Mouse (Mus musculus) lung, postnatal 0 days (tissue): Measurements from ENCODE around the gene Mien1. TPM values are rescaled to one million over a fixed set of nuclear protein-coding genes. Genes with fewer than 3 reads are reported as not detected.

Experiments
- ATAC-seq: fragments of 200-750 bp; cut with Nextera tagmentation; 2 replicates; pipeline ENCODE4 v1.8.0; 2017; ENCODE audit warnings: moderate library complexity
- DNase-seq: peaks from one replicate; pipeline ENCODE4 v3.0.0-alpha.2; 2016; ENCODE audit warnings: low spot score
- H3K27ac ChIP-seq: fragments of 300-500 bp; sonication (generic); 2 replicates; pipeline ENCODE4 v1.5.1; 2014; ENCODE audit warnings: antibody characterized with exemption, mild to moderate bottlenecking, low read length, mixed read lengths
- H3K27me3 ChIP-seq: fragments of 300-500 bp; sonication (generic); replicated peaks from 2 replicates; pipeline ENCODE4 v1.6.1; 2014; ENCODE audit warnings: low read length, mixed read lengths; ENCODE audit not compliant: insufficient read depth
- H3K36me3 ChIP-seq: fragments of 300-500 bp; sonication (generic); 2 replicates; pipeline ENCODE4 v1.6.1; 2014; ENCODE audit warnings: low read length, mixed read lengths; ENCODE audit not compliant: insufficient read depth
- H3K4me1 ChIP-seq: fragments of 300-500 bp; sonication (generic); 2 replicates; pipeline ENCODE4 v1.6.1; 2014; ENCODE audit warnings: antibody characterized with exemption, low read depth, low read length, mixed read lengths; ENCODE audit not compliant: insufficient read depth
- H3K4me2 ChIP-seq: fragments of 300-500 bp; sonication (generic); replicated peaks from 2 replicates; pipeline ENCODE4 v1.6.1; 2014; ENCODE audit warnings: low read depth, mild to moderate bottlenecking, low read length, moderate library complexity, mixed read lengths
- H3K4me3 ChIP-seq: fragments of 300-500 bp; sonication (generic); 2 replicates; pipeline ENCODE4 v1.5.1; 2014; ENCODE audit warnings: low read depth, low read length
- H3K9ac ChIP-seq: fragments of 300-500 bp; sonication (generic); replicated peaks from 2 replicates; pipeline ENCODE4 v1.6.1; 2014; ENCODE audit warnings: low read depth, mild to moderate bottlenecking
- H3K9me3 ChIP-seq: fragments of 300-500 bp; sonication (generic); 2 replicates; pipeline ENCODE4 v1.6.1; 2016; ENCODE audit warnings: low read length, mixed read lengths
- CTCF ChIP-seq: IDR thresholded peaks from 2 replicates; pipeline ENCODE4 v1.5.1; 2016; ENCODE audit warnings: antibody characterized with exemption, mild to moderate bottlenecking
- EP300 ChIP-seq: IDR thresholded peaks from 2 replicates; pipeline ENCODE4 v1.6.1; 2016; ENCODE audit warnings: antibody characterized with exemption, mild to moderate bottlenecking, control low read depth
- WGBS: fragments of 180-500 bp; shearing (Covaris S2); extraction: QIAGEN DNeasy Blood & Tissue Kit; methylation state at CpG from one replicate; pipeline ENCODE4 v1.1.7; 2014; 5-methylcytosine and 5-hydroxymethylcytosine counted together
- polyA plus RNA-seq: library from polyadenylated mRNA; unstranded; fragments of >200 nt; fragmentation: Nextera tagmentation; extraction: Ambion mirVana; gene quantifications from 2 replicates; pipeline ENCODE4 v1.2.1, GENCODE M21; 2015

The Mien1 gene
- polyA plus RNA-seq, 1 experiment from 2014 or later, result 86.1 TPM

- no peaks in the 10 kb centered on the region for H3K9me3 ChIP-seq
- no peak for TF ChIP-seq CTCF
- TF ChIP-seq EP300, result no peak
- ATAC-seq, result no peak
- no peak overlapping the region for H3K4me3 ChIP-seq
- no peak for DNase-seq
- H3K27me3 ChIP-seq, result no peaks in the 10 kb centered on the region
- 54% methylated on average over 6 of the region's 6 CpGs for WGBS
- peaks cover 11% of the 10 kb centered on the region; the same call in 1 of the 2 replicates for H3K4me1 ChIP-seq
- H3K36me3 ChIP-seq, result peaks cover 13% of the 10 kb centered on the region; the same call in 1 of the 2 replicates
- peak overlapping the region; percentile 2; the same call in 1 of the 2 replicates for H3K27ac ChIP-seq
- no peak overlapping the region for H3K4me2 ChIP-seq
- H3K9ac ChIP-seq, result no peak overlapping the region
Measured at GRCm38 (mm10) chr11:98418273-98418672, 20.5 kb downstream of the Mien1 start.

DNA sequence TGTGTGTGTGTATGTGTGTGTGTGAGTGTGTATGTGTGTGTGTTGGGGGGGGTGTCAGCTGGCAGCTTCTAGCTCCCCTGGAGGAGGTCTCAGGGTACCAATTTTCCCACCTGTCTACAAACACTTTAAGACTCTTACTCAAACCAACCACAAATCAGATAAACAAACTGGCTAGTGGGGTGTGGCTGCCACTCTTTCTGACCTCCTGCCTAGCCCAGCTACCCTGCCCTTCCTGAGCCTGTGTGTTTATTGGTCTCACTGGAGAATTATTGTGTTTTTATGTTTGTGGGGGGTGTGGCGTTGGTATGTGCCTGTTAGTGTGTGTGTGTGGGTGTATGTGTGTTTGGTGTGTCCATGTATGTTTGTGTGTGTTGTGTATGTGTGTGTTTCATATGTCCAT lies 21.7 kb downstream of the Mien1 start:
- Histone ChIP-seq H3K27me3 (no peaks in the 10 kb centered on the region), H3K27ac (no peak overlapping the region), H3K4me3 (no peak overlapping the region), H3K9ac (no peak overlapping the region), H3K36me3 (0 out of 2 replicates have a peak, but pooled peaks cover 4% of the 10 kb centered on the region), H3K9me3 (no peaks in the 10 kb centered on the region), H3K4me1 (peaks cover 11% of the 10 kb centered on the region; the same call in 1 of the 2 replicates), H3K4me2 (no peak overlapping the region)
- no peak for TF ChIP-seq EP300
- no peak for TF ChIP-seq CTCF
- DNase-seq, result peak; percentile 53
- no peak for ATAC-seq
- WGBS, result 83% methylated on average over 1 of the region's 1 CpGs

- ATAC-seq (no peak), DNase-seq (no peak)
- WGBS, result 12% methylated on average over 1 of the region's 2 CpGs
- H3K36me3 ChIP-seq, result no peaks in the 10 kb centered on the region
- no peaks in the 10 kb centered on the region for H3K27me3 ChIP-seq
- H3K4me3 ChIP-seq, result peak overlapping the region; percentile 97; the same call in 1 of the 2 replicates
- TF ChIP-seq CTCF (no peak), EP300 (no peak)
- H3K9ac ChIP-seq, result no peak overlapping the region
- peaks cover 15% of the 10 kb centered on the region; the same call in 1 of the 2 replicates for H3K4me1 ChIP-seq
- H3K4me2 ChIP-seq, result peak overlapping the region; percentile 90
- no peak overlapping the region for H3K27ac ChIP-seq
- no peaks in the 10 kb centered on the region for H3K9me3 ChIP-seq
Measured at GRCm38 (mm10) chr11:98414162-98414561, 24.6 kb downstream of the Mien1 start.

- DNase-seq, result peak; percentile 41
- Histone ChIP-seq H3K36me3 (no peaks in the 10 kb centered on the region), H3K4me2 (peak overlapping the region; percentile 90), H3K4me1 (peaks cover 15% of the 10 kb centered on the region; the same call in 1 of the 2 replicates), H3K27ac (no peak overlapping the region; the same call in 1 of the 2 replicates), H3K27me3 (no peaks in the 10 kb centered on the region), H3K9ac (no peak overlapping the region), H3K4me3 (peak overlapping the region; percentile 97), H3K9me3 (no peaks in the 10 kb centered on the region)
- WGBS, result 16% methylated on average over 7 of the region's 7 CpGs
- ATAC-seq, result no peak
- no peak for TF ChIP-seq EP300
Measured at GRCm38 (mm10) chr11:98413731-98414130, 25.1 kb downstream of the Mien1 start.

DNA sequence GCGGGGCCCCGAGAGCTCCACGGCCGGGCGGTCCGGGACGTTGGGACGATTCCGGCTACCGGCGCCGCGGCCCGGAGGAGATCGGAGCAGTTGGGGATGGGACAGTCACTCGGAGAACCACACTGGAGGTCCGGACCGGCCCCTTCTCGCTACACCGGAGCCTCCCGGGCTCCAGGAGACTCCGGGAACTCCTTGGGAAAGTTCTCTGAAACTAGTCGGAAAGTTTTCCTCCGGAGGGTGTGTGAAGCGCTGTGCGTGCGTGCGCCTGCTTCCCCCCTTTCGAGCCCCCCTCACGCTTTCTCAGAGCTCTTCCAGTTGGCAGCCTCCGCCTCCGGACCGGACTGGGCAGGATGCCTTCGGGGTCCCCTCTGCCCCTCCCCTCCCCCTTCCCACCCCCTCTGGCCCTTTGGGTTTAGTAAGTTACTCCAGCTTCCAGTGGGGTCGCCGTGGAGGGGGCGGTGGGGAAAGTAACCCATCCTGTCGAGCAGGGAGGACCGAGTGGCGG lies 25.9 kb downstream of the Mien1 start:
- Histone ChIP-seq H3K4me2 (peak overlapping the region; percentile 90), H3K27me3 (no peaks in the 10 kb centered on the region), H3K27ac (peak overlapping the region; percentile 95), H3K4me3 (peak overlapping the region; percentile 97), H3K9ac (peak overlapping the region; percentile 88), H3K4me1 (peaks cover 15% of the 10 kb centered on the region; the same call in 1 of the 2 replicates), H3K36me3 (no peaks in the 10 kb centered on the region), H3K9me3 (no peaks in the 10 kb centered on the region)
- DNase-seq (peak; percentile 67), ATAC-seq (peak; percentile 29)
- no peak for TF ChIP-seq EP300
- TF ChIP-seq CTCF, result no peak
- WGBS, result under 1% methylated on average over 35 of the region's 40 CpGs

GRCm38 (mm10) chr11:98412273-98412796 lies 26.5 kb downstream of the Mien1 start, which contains the start of gene Erbb2:
Gene Erbb2, plus strand, starts transcription at chr11:98412470.
- peak within 1 kb of the TSS; percentile 88 for H3K9ac ChIP-seq
- H3K27me3 ChIP-seq, result no peaks in the 10 kb centered on the region
- peaks cover 15% of the 10 kb centered on the region; the same call in 1 of the 2 replicates for H3K4me1 ChIP-seq
- ATAC-seq (peak; percentile 93), DNase-seq (peak; percentile 94)
- 1% methylated on average over 25 of the region's 49 CpGs for WGBS
- no peaks in the 10 kb centered on the region for H3K36me3 ChIP-seq
- peak within 1 kb of the TSS; percentile 90 for H3K4me2 ChIP-seq
- H3K9me3 ChIP-seq, result no peaks in the 10 kb centered on the region
- TF ChIP-seq CTCF (no peak), EP300 (no peak)
- peak within 1 kb of the TSS; percentile 95 for H3K27ac ChIP-seq
- H3K4me3 ChIP-seq, result peak within 1 kb of the TSS; percentile 97
